Mouse (Mus musculus) layer of hippocampus, adult 8-10 months (tissue): Measurements from ENCODE around the gene Robo3. TPM values are rescaled to one million over a fixed set of nuclear protein-coding genes. Genes with fewer than 3 reads are reported as not detected.
A peak's percentile ranks its signal among the peaks of the same experiment; 100 is the strongest.

Experiments used
- DNase-seq, 2 experiments: peaks; one replicate each; pipeline ENCODE4 v3.0.0; 2022; ENCODE audit warnings: low spot score in 2 of 2
- total RNA-seq, 4 experiments: library from RNA; stranded (reverse); gene quantifications; 2 replicates each; pipeline ENCODE4 v1.2.4; 2022

Gene Robo3
- total RNA-seq, 4 experiments from 2014 or later, result 10.3 to 16.0 (median 13.1) TPM

GRCm38 (mm10) chr9:37432026-37432666 is 900 bp downstream of the Robo3 start:
- DNase-seq, result peak in 1 of 2 experiments; percentile 42

- DNase-seq, result peak; percentile 89 to 96
Observed at GRCm38 (mm10) chr9:37430582-37430981, 2.5 kb downstream of the Robo3 start.

- DNase-seq, result no peak
Observed at GRCm38 (mm10) chr9:37429326-37429725, 3.7 kb downstream of the Robo3 start.

GRCm38 (mm10) chr9:37421239-37421638 is 11.8 kb downstream of the Robo3 start:
- no peak for DNase-seq

- DNase-seq, result peak; percentile 40 to 58
Observed at GRCm38 (mm10) chr9:37420676-37421075, 12.4 kb downstream of the Robo3 start.

GRCm38 (mm10) chr9:37418791-37419190 is 14.3 kb downstream of the Robo3 start:
- DNase-seq, result no peak

GRCm38 (mm10) chr9:37414666-37415065 is 18.4 kb downstream of the Robo3 start:
- no peak for DNase-seq

GRCm38 (mm10) chr9:37412989-37413388 is 20.1 kb downstream of the Robo3 start:
- DNase-seq, result no peak

- DNase-seq, result no peak
Observed at GRCm38 (mm10) chr9:37409698-37410445, 23.2 kb downstream of the Robo3 start.

GRCm38 (mm10) chr9:37407850-37408502 is 25.1 kb downstream of the Robo3 start:
- DNase-seq, result no peak

GRCm38 (mm10) chr9:37406372-37406771 is 26.7 kb downstream of the Robo3 start:
- no peak for DNase-seq

- DNase-seq, result no peak
Observed at GRCm38 (mm10) chr9:37403011-37403410, 30.0 kb downstream of the Robo3 start.

GRCm38 (mm10) chr9:37402501-37402900 is 30.5 kb downstream of the Robo3 start:
- no peak for DNase-seq

- no peak for DNase-seq
Observed at GRCm38 (mm10) chr9:37401802-37402201, 31.2 kb downstream of the Robo3 start, which contains the start of gene Robo4. Robo4 (plus strand) TSS chr9:37401897.

- DNase-seq, result no peak
Observed at GRCm38 (mm10) chr9:37400585-37400984, 32.5 kb downstream of the Robo3 start.

- DNase-seq, result no peak
Observed at GRCm38 (mm10) chr9:37393482-37394131, 39.4 kb downstream of the Robo3 start.

- DNase-seq, result no peak
Observed at GRCm38 (mm10) chr9:37392071-37392470, 41.0 kb downstream of the Robo3 start.

GRCm38 (mm10) chr9:37390891-37391290 is 42.2 kb downstream of the Robo3 start:
- DNase-seq, result no peak

- DNase-seq, result no peak
Observed at GRCm38 (mm10) chr9:37384284-37385182, 48.5 kb downstream of the Robo3 start.

GRCm38 (mm10) chr9:37383161-37383560 is 49.9 kb downstream of the Robo3 start:
- DNase-seq, result no peak

- DNase-seq, result no peak
Observed at GRCm38 (mm10) chr9:37375718-37376117, 57.3 kb downstream of the Robo3 start.
